Mouse (Mus musculus): Measurements from ENCODE around the gene Rab29.

- TF ChIP-seq POLR2A (IDR thresholded peaks at IDR 0.05; ENCODE audit: low read depth, low read length) (no peak), CTCF (conservative IDR thresholded peaks at IDR 0.05; ENCODE audit: insufficient read depth, insufficient read length, low read depth, low read length) (no peak)
Measured at GRCm38 (mm10) chr1:131824528-131825181, 42.4 kb upstream of the Rab29 start.
